8 mouse cellular contexts compared by ENCODE assay signal in the genomic region with DNA sequence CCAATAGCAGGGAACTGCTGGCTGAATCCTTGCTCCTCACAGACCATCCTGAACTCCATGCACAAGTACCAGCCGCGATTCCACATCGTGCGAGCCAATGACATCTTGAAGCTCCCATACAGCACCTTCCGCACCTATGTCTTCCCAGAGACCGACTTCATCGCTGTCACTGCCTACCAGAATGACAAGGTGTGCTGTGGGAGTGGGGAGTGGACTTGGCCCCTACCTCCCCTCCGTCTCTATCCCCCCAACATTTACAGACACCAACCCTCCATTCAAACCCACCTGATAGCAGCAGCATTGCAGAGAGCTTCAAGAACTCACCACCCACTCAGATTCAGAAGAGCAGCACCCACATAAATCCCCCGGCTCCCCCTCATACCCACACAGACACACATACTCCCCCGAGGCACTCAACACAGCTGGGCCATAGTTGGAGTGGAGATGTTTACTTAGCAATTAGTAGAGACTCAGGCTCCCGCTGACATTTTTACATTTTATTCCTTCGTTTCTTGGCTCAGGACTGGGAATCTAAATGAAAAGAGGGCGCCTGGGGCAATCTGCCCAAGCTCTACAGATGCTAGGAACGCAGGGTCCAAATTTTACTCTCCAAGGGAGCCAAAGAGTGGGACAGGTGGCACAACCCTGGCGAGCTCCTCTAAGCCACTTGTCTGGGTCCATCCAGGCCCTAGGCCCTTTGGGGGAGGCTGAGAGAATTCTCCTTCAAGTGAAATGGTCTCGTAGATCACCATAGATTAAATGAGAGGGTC. TPM values are rescaled to one million over a fixed set of nuclear protein-coding genes. Genes with fewer than 3 reads are reported as not detected.
DNase-seq lines count a peak whose midpoint lies in the region; ATAC-seq and TF ChIP-seq lines count a peak whose summit lies in the region.

No protein-coding gene starts in this region.

- H3K4me1 ChIP-seq in forebrain, embryonic 14.5 days (ENCODE audit: control insufficient read depth, insufficient read depth, low read length) = peaks cover 7% of the 10 kb centered on the region; the same call in 1 of the 2 replicates
- H3K4me1 ChIP-seq in forebrain, embryonic 12.5 days = peaks cover 40% of the 10 kb centered on the region
- H3K4me1 ChIP-seq in midbrain, embryonic 13.5 days (replicated peaks) = peaks cover 33% of the 10 kb centered on the region
- peaks cover 24% of the 10 kb centered on the region for H3K4me1 ChIP-seq in midbrain, embryonic 15.5 days
- H3K4me1 ChIP-seq in kidney, postnatal 0 days (replicated peaks; ENCODE audit: insufficient read depth, low read length) = peaks cover 4% of the 10 kb centered on the region; the same call in 1 of the 2 replicates
- peaks cover 27% of the 10 kb centered on the region for H3K4me1 ChIP-seq in stomach, embryonic 15.5 days

- H3K9me3 ChIP-seq in forebrain, embryonic 14.5 days (replicated peaks; ENCODE audit: control insufficient read depth, low read length) = no peaks in the 10 kb centered on the region
- H3K9me3 ChIP-seq in forebrain, embryonic 12.5 days = no peaks in the 10 kb centered on the region
- H3K9me3 ChIP-seq in midbrain, embryonic 13.5 days = no peaks in the 10 kb centered on the region
- no peaks in the 10 kb centered on the region for H3K9me3 ChIP-seq in midbrain, embryonic 15.5 days
- H3K9me3 ChIP-seq in kidney, postnatal 0 days (replicated peaks; ENCODE audit: low read length) = no peaks in the 10 kb centered on the region
- no peaks in the 10 kb centered on the region for H3K9me3 ChIP-seq in stomach, embryonic 15.5 days

- 2% methylated on average over 16 of the region's 16 CpGs for WGBS in forebrain, embryonic 14.5 days
- WGBS in forebrain, embryonic 12.5 days = 6% methylated on average over 16 of the region's 16 CpGs
- WGBS in midbrain, embryonic 13.5 days = 2% methylated on average over 16 of the region's 16 CpGs
- WGBS in midbrain, embryonic 15.5 days = 4% methylated on average over 16 of the region's 16 CpGs
- WGBS in kidney, postnatal 0 days = 12% methylated on average over 16 of the region's 16 CpGs
- 27% methylated on average over 16 of the region's 16 CpGs for WGBS in stomach, embryonic 15.5 days

- no peak overlapping the region for H3K9ac ChIP-seq in forebrain, embryonic 14.5 days (ENCODE audit: low read length)
- H3K9ac ChIP-seq in forebrain, embryonic 12.5 days = no peak overlapping the region
- H3K9ac ChIP-seq in midbrain, embryonic 13.5 days (replicated peaks) = no peak overlapping the region
- no peak overlapping the region for H3K9ac ChIP-seq in midbrain, embryonic 15.5 days
- H3K9ac ChIP-seq in kidney, postnatal 0 days (ENCODE audit: low read depth, low read length) = peak overlapping the region; percentile 85
- H3K9ac ChIP-seq in stomach, embryonic 15.5 days = no peak overlapping the region

- ATAC-seq in forebrain, embryonic 14.5 days = no peak
- no peak for ATAC-seq in forebrain, embryonic 12.5 days (ENCODE audit: low FRiP score)
- ATAC-seq in midbrain, embryonic 13.5 days = no peak
- ATAC-seq in midbrain, embryonic 15.5 days (replicated peaks) = no peak
- ATAC-seq in kidney, postnatal 0 days (replicated peaks; ENCODE audit: low FRiP score, low read depth) = no peak
- no peak for ATAC-seq in stomach, embryonic 15.5 days (ENCODE audit: insufficient read depth, low FRiP score, low read depth)

- H3K36me3 ChIP-seq in forebrain, embryonic 14.5 days (ENCODE audit: control insufficient read depth, insufficient read depth, low read length) = no peaks in the 10 kb centered on the region
- no peaks in the 10 kb centered on the region for H3K36me3 ChIP-seq in forebrain, embryonic 12.5 days (replicated peaks)
- H3K36me3 ChIP-seq in midbrain, embryonic 13.5 days = no peaks in the 10 kb centered on the region
- H3K36me3 ChIP-seq in midbrain, embryonic 15.5 days (replicated peaks) = no peaks in the 10 kb centered on the region
- peaks cover 31% of the 10 kb centered on the region; the same call in 1 of the 2 replicates for H3K36me3 ChIP-seq in kidney, postnatal 0 days (ENCODE audit: insufficient read depth, low read length)
- H3K36me3 ChIP-seq in stomach, embryonic 15.5 days = no peaks in the 10 kb centered on the region

- H3K27ac ChIP-seq in forebrain, embryonic 14.5 days (ENCODE audit: low read depth, low read length) = no peak overlapping the region
- no peak overlapping the region for H3K27ac ChIP-seq in forebrain, embryonic 12.5 days
- H3K27ac ChIP-seq in midbrain, embryonic 13.5 days = no peak overlapping the region
- no peak overlapping the region for H3K27ac ChIP-seq in midbrain, embryonic 15.5 days
- peak overlapping the region; percentile 96 for H3K27ac ChIP-seq in kidney, postnatal 0 days
- H3K27ac ChIP-seq in stomach, embryonic 15.5 days = 0 out of 2 replicates have a peak overlapping the region, but pooled peaks have one; percentile 27

- peak; percentile 47 for DNase-seq in forebrain, embryonic 14.5 days (ENCODE audit: low spot score)
- peak; percentile 60 for DNase-seq in kidney, postnatal 0 days (ENCODE audit: low spot score)
- DNase-seq in ovary, postnatal 36 days (ENCODE audit: low spot score) = no peak
- no peak for DNase-seq in frontal cortex, postnatal 10 days (ENCODE audit: low spot score in 2 of 2)

- H3K4me3 ChIP-seq in forebrain, embryonic 14.5 days (ENCODE audit: low read depth, low read length) = no peak overlapping the region
- no peak overlapping the region for H3K4me3 ChIP-seq in forebrain, embryonic 12.5 days (replicated peaks)
- H3K4me3 ChIP-seq in midbrain, embryonic 13.5 days (replicated peaks) = 0 out of 2 replicates have a peak overlapping the region, but pooled peaks have one; percentile 6
- H3K4me3 ChIP-seq in midbrain, embryonic 15.5 days = no peak overlapping the region
- peak overlapping the region; percentile 65 for H3K4me3 ChIP-seq in kidney, postnatal 0 days (replicated peaks; ENCODE audit: low read depth, low read length)
- H3K4me3 ChIP-seq in stomach, embryonic 15.5 days (replicated peaks) = peak overlapping the region; percentile 60

- H3K27me3 ChIP-seq in forebrain, embryonic 14.5 days (replicated peaks; ENCODE audit: control insufficient read depth, insufficient read depth, low read length) = peaks cover 82% of the 10 kb centered on the region
- H3K27me3 ChIP-seq in forebrain, embryonic 12.5 days = peaks cover 98% of the 10 kb centered on the region
- peaks cover 98% of the 10 kb centered on the region for H3K27me3 ChIP-seq in midbrain, embryonic 13.5 days
- peaks cover 77% of the 10 kb centered on the region for H3K27me3 ChIP-seq in midbrain, embryonic 15.5 days (replicated peaks)
- no peaks in the 10 kb centered on the region for H3K27me3 ChIP-seq in kidney, postnatal 0 days (ENCODE audit: insufficient read depth, low read length)
- peaks cover 75% of the 10 kb centered on the region for H3K27me3 ChIP-seq in stomach, embryonic 15.5 days (replicated peaks)

- no peak overlapping the region for H3K4me2 ChIP-seq in forebrain, embryonic 14.5 days (ENCODE audit: low read length)
- H3K4me2 ChIP-seq in forebrain, embryonic 12.5 days = no peak overlapping the region
- no peak overlapping the region for H3K4me2 ChIP-seq in midbrain, embryonic 13.5 days (replicated peaks)
- no peak overlapping the region for H3K4me2 ChIP-seq in midbrain, embryonic 15.5 days
- peak overlapping the region; percentile 72 for H3K4me2 ChIP-seq in kidney, postnatal 0 days (ENCODE audit: low read length)
- peak overlapping the region; percentile 95 for H3K4me2 ChIP-seq in stomach, embryonic 15.5 days

- TF ChIP-seq CTCF in kidney, postnatal 0 days (IDR thresholded peaks at IDR 0.05; ENCODE audit: low read depth) = no peak

RNA-seq across cellular contexts. Expression of a gene that starts 3.6 kb away (rescaled TPM):
- polyA plus RNA-seq in forebrain, embryonic 14.5 days (2014; fragmentation: Nextera tagmentation; extraction: Ambion mirVana) = 0.48 and 0.64 TPM in 2 replicates
- polyA plus RNA-seq in forebrain, embryonic 12.5 days (2016; fragmentation: Nextera tagmentation; extraction: Ambion mirVana) = 0.81 and 1.0 TPM in 2 replicates
- polyA plus RNA-seq in midbrain, embryonic 13.5 days (2015; fragmentation: Nextera tagmentation; extraction: Ambion mirVana) = 0.44 and 0.57 TPM in 2 replicates
- polyA plus RNA-seq in midbrain, embryonic 15.5 days (2015; fragmentation: Nextera tagmentation; extraction: Ambion mirVana) = 1.0 TPM in 2 replicates
- polyA plus RNA-seq in kidney, postnatal 0 days (2015; fragmentation: Nextera tagmentation; extraction: Ambion mirVana) = 15.6 and 22.5 TPM in 2 replicates
- 6.0 and 6.6 TPM in 2 replicates for polyA plus RNA-seq in stomach, embryonic 15.5 days (2015; fragmentation: Nextera tagmentation; extraction: Ambion mirVana)

RNA-seq across cellular contexts. Expression of a gene that starts 14.2 kb away (rescaled TPM):
- polyA plus RNA-seq in forebrain, embryonic 14.5 days (2014; fragmentation: Nextera tagmentation; extraction: Ambion mirVana) = not detected in 2 replicates
- polyA plus RNA-seq in forebrain, embryonic 12.5 days (2016; fragmentation: Nextera tagmentation; extraction: Ambion mirVana) = not detected in 2 replicates
- not detected in 2 replicates for polyA plus RNA-seq in midbrain, embryonic 13.5 days (2015; fragmentation: Nextera tagmentation; extraction: Ambion mirVana)
- not detected in 2 replicates for polyA plus RNA-seq in midbrain, embryonic 15.5 days (2015; fragmentation: Nextera tagmentation; extraction: Ambion mirVana)
- polyA plus RNA-seq in kidney, postnatal 0 days (2015; fragmentation: Nextera tagmentation; extraction: Ambion mirVana) = not detected in 2 replicates
- polyA plus RNA-seq in stomach, embryonic 15.5 days (2015; fragmentation: Nextera tagmentation; extraction: Ambion mirVana) = not detected in 2 replicates

RNA-seq across cellular contexts. Expression of a gene that starts 50.3 kb away (rescaled TPM):
- 0.11 and 0.13 TPM in 2 replicates for polyA plus RNA-seq in forebrain, embryonic 14.5 days (2014; fragmentation: Nextera tagmentation; extraction: Ambion mirVana)
- polyA plus RNA-seq in forebrain, embryonic 12.5 days (2016; fragmentation: Nextera tagmentation; extraction: Ambion mirVana) = 0.23 and 0.42 TPM in 2 replicates
- 0.20 and 0.26 TPM in 2 replicates for polyA plus RNA-seq in midbrain, embryonic 13.5 days (2015; fragmentation: Nextera tagmentation; extraction: Ambion mirVana)
- polyA plus RNA-seq in midbrain, embryonic 15.5 days (2015; fragmentation: Nextera tagmentation; extraction: Ambion mirVana) = 0.34 and 0.46 TPM in 2 replicates
- 0.07 and 0.09 TPM in 2 replicates for polyA plus RNA-seq in kidney, postnatal 0 days (2015; fragmentation: Nextera tagmentation; extraction: Ambion mirVana)
- polyA plus RNA-seq in stomach, embryonic 15.5 days (2015; fragmentation: Nextera tagmentation; extraction: Ambion mirVana) = 0.28 and 0.30 TPM in 2 replicates

Comparison
In these comparisons a context has a peak if more than half of its experiments do, and no peak if none do; other contexts are left out.
1. H3K4me3 ChIP-seq: peak in midbrain, embryonic 13.5 days (single experiment), kidney, postnatal 0 days (single experiment) and stomach, embryonic 15.5 days (single experiment); none in forebrain, embryonic 14.5 days (single experiment), forebrain, embryonic 12.5 days (single experiment) and midbrain, embryonic 15.5 days (single experiment).
2. DNase-seq: peak in forebrain, embryonic 14.5 days (single experiment) and kidney, postnatal 0 days (single experiment); none in ovary, postnatal 36 days (single experiment) and frontal cortex, postnatal 10 days (0 of 2).
3. H3K27ac ChIP-seq: peak in kidney, postnatal 0 days (single experiment) and stomach, embryonic 15.5 days (single experiment); none in forebrain, embryonic 14.5 days (single experiment), forebrain, embryonic 12.5 days (single experiment), midbrain, embryonic 13.5 days (single experiment) and midbrain, embryonic 15.5 days (single experiment).
4. H3K4me2 ChIP-seq: peak in kidney, postnatal 0 days (single experiment) and stomach, embryonic 15.5 days (single experiment); none in forebrain, embryonic 14.5 days (single experiment), forebrain, embryonic 12.5 days (single experiment), midbrain, embryonic 13.5 days (single experiment) and midbrain, embryonic 15.5 days (single experiment).